Mouse (Mus musculus) stomach, postnatal 0 days (tissue): ENCODE results near the gene Slc25a34.

Experiments used
- CTCF ChIP-seq: IDR thresholded peaks from 2 replicates; pipeline ENCODE4 v1.5.1; 2016; ENCODE audit warnings: antibody characterized with exemption, low read depth, mild to moderate bottlenecking, moderate library complexity
- EP300 ChIP-seq: optimal IDR thresholded peaks from 2 replicates; pipeline ENCODE3; 2016; ENCODE audit warnings: antibody characterized with exemption

GRCm38 (mm10) chr4:141619299-141619883, 4.2 kb downstream of the Slc25a34 start:
- TF ChIP-seq EP300 (no peak), CTCF (no peak)
